Mouse (Mus musculus) T-helper 17 cell (primary cell): ENCODE data around the gene Wap.

ENCODE experiments used
- in situ Hi-C, 2 experiments: fragments of 300-600 bp; cut with MboI, MseI; formaldehyde crosslinking; loops; 1 replicate in 1 of 2; 2 replicates in 1 of 2; pipeline ENCODE4 v1.15.1; 2025; ENCODE audit warnings: high pct_unique_total_duplicates in 2 of 2

Gene Wap

GRCm38 (mm10) chr11:6628568-6628967 lies 9.9 kb downstream of the Wap start:
- in situ Hi-C loops: loop anchor here in 1 of 2 experiments (10.0 kb wide), 1 partner anchor 104 kb away; the partner anchor contains the start of gene Myo1g

GRCm38 (mm10) chr11:6627731-6628130 lies 10.7 kb downstream of the Wap start:
- in situ Hi-C loops: loop anchor here in 1 of 2 experiments (10.0 kb wide), 1 partner anchor 103 kb away; the partner anchor contains the start of gene Myo1g

GRCm38 (mm10) chr11:6626388-6626772 lies 12.1 kb downstream of the Wap start:
- in situ Hi-C loops: loop anchor here in 1 of 2 experiments (10.0 kb wide), 1 partner anchor 102 kb away; the partner anchor contains the start of gene Myo1g

- in situ Hi-C loops: loop anchor here in 1 of 2 experiments (10.0 kb wide), 1 partner anchor 101 kb away; the partner anchor contains the start of gene Myo1g
Observed at GRCm38 (mm10) chr11:6625478-6626387, 12.7 kb downstream of the Wap start, which contains the start of gene Tbrg4. Tbrg4 (minus strand) TSS chr11:6626067.

- in situ Hi-C loops: loop anchor here in 1 of 2 experiments (10.0 kb wide), 1 partner anchor 100 kb away; the partner anchor contains the start of gene Myo1g
Observed at GRCm38 (mm10) chr11:6624619-6625382, 13.6 kb downstream of the Wap start.

- in situ Hi-C loops: loop anchor here in 1 of 2 experiments (10.0 kb wide), 1 partner anchor 99 kb away; the partner anchor contains the start of gene Myo1g
Observed at GRCm38 (mm10) chr11:6623704-6624103, 14.7 kb downstream of the Wap start.

- in situ Hi-C loops: no loop called here
Observed at GRCm38 (mm10) chr11:6615250-6616205, 22.9 kb downstream of the Wap start.

GRCm38 (mm10) chr11:6605491-6606399 lies 32.7 kb downstream of the Wap start, which contains the start of gene Nacad:
Nacad (minus strand) TSS chr11:6606053.
- in situ Hi-C loops: no loop called here

GRCm38 (mm10) chr11:6605021-6605481 lies 33.4 kb downstream of the Wap start:
- in situ Hi-C loops: no loop called here

GRCm38 (mm10) chr11:6604604-6604936 lies 33.9 kb downstream of the Wap start:
- in situ Hi-C loops: no loop called here

GRCm38 (mm10) chr11:6603887-6604603 lies 34.4 kb downstream of the Wap start:
- in situ Hi-C loops: no loop called here

GRCm38 (mm10) chr11:6603224-6603623 lies 35.2 kb downstream of the Wap start:
- in situ Hi-C loops: no loop called here

- in situ Hi-C loops: no loop called here
Observed at GRCm38 (mm10) chr11:6602662-6603061, 35.8 kb downstream of the Wap start.

GRCm38 (mm10) chr11:6601649-6602480 lies 36.6 kb downstream of the Wap start:
- in situ Hi-C loops: no loop called here

- in situ Hi-C loops: no loop called here
Observed at GRCm38 (mm10) chr11:6600284-6600944, 38.0 kb downstream of the Wap start.

GRCm38 (mm10) chr11:6599831-6600230 lies 38.6 kb downstream of the Wap start:
- in situ Hi-C loops: no loop called here

- in situ Hi-C loops: no loop called here
Observed at GRCm38 (mm10) chr11:6599011-6599681, 39.3 kb downstream of the Wap start.
